Mouse (Mus musculus) right cerebral cortex, adult 18-20 months (tissue): ENCODE data around the gene Ttc27.

Experiments
- DNase-seq: peaks from one replicate; pipeline ENCODE4 v3.0.0; 2022; ENCODE audit warnings: mixed read lengths

The Ttc27 gene

GRCm38 (mm10) chr17:74888836-74889534 lies 171.5 kb downstream of the Ttc27 start:
- no peak for DNase-seq

- DNase-seq = no peak
These were observed 172.1 kb downstream of the Ttc27 start for GRCm38 (mm10) chr17:74889535-74890117.

DNA sequence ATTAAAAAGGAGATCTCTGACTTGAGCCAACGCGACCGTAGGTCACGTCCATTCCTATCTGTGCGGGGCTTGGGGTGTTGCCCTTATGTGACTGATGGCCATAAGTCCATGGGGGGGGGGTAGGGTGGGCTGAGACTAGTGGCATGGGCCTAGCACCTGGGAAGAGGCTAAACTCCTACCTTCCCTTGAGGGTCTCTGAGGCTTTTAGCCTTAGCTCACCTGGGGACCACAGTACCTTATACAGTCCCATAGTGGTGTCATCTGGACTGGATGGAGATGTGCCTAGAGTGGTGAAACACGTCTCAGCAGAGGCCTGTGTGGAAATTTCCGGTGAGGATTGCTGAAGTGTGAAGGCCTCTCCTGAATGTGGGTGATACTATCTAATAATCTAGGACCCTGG lies 184.9 kb downstream of the Ttc27 start:
- DNase-seq = no peak

GRCm38 (mm10) chr17:74903411-74904331 lies 186.1 kb downstream of the Ttc27 start:
- no peak for DNase-seq

- DNase-seq = no peak
These were observed 186.8 kb downstream of the Ttc27 start for GRCm38 (mm10) chr17:74904332-74904687.

GRCm38 (mm10) chr17:74904956-74905355 lies 187.4 kb downstream of the Ttc27 start:
- no peak for DNase-seq

GRCm38 (mm10) chr17:74912995-74913394 lies 195.5 kb downstream of the Ttc27 start:
- DNase-seq = no peak
